Mouse (Mus musculus) cerebral cortex, adult 2 months (tissue): ENCODE data around the gene Sars2.

Experiments
- WGBS: fragments of 180-500 bp; shearing (Covaris S2); methylation state at CpG from one replicate; pipeline ENCODE4 v1.1.7; 2018; 5-methylcytosine and 5-hydroxymethylcytosine counted together

Gene Sars2

GRCm38 (mm10) chr7:28727649-28728340 lies 14.0 kb upstream of the Sars2 start:
- WGBS = 41% methylated on average over 10 of the region's 10 CpGs

GRCm38 (mm10) chr7:28732341-28733142 lies 9.2 kb upstream of the Sars2 start:
- 4% methylated on average over 58 of the region's 58 CpGs for WGBS

- 24% methylated on average over 11 of the region's 11 CpGs for WGBS
Observed at GRCm38 (mm10) chr7:28733211-28733610, 8.6 kb upstream of the Sars2 start.

- 86% methylated on average over 6 of the region's 6 CpGs for WGBS
Observed at GRCm38 (mm10) chr7:28735701-28736100, 6.1 kb upstream of the Sars2 start.

- WGBS = 93% methylated on average over 21 of the region's 21 CpGs
Observed at GRCm38 (mm10) chr7:28739829-28740228, 2.0 kb upstream of the Sars2 start.

- WGBS = 28% methylated on average over 9 of the region's 9 CpGs
Observed at GRCm38 (mm10) chr7:28740949-28741348, 843 bp upstream of the Sars2 start.

- 1% methylated on average over 13 of the region's 13 CpGs for WGBS
Observed at GRCm38 (mm10) chr7:28741368-28741708, 454 bp upstream of the Sars2 start.

GRCm38 (mm10) chr7:28749935-28750334 lies 8.1 kb downstream of the Sars2 start:
- WGBS = 95% methylated on average over 7 of the region's 7 CpGs

GRCm38 (mm10) chr7:28756079-28756478 lies 14.3 kb downstream of the Sars2 start, which contains the start of gene Ccer2:
Gene Ccer2 (plus strand): TSS chr7:28756174.
- WGBS = 3% methylated on average over 17 of the region's 17 CpGs

GRCm38 (mm10) chr7:28758623-28759022 lies 16.8 kb downstream of the Sars2 start:
- WGBS = 86% methylated on average over 13 of the region's 13 CpGs

- 93% methylated on average over 9 of the region's 9 CpGs for WGBS
Observed at GRCm38 (mm10) chr7:28761907-28762306, 20.1 kb downstream of the Sars2 start.

- 80% methylated on average over 6 of the region's 6 CpGs for WGBS
Observed at GRCm38 (mm10) chr7:28765211-28765610, 23.4 kb downstream of the Sars2 start.

- under 1% methylated on average over 45 of the region's 45 CpGs for WGBS
Observed at GRCm38 (mm10) chr7:28766173-28766879, 24.5 kb downstream of the Sars2 start, which contains the start of gene Sirt2. Gene Sirt2 (plus strand): TSS chr7:28766735.

GRCm38 (mm10) chr7:28766910-28767309 lies 25.1 kb downstream of the Sars2 start:
- 3% methylated on average over 14 of the region's 14 CpGs for WGBS

- 52% methylated on average over 7 of the region's 7 CpGs for WGBS
Observed at GRCm38 (mm10) chr7:28767462-28767965, 25.7 kb downstream of the Sars2 start, which contains the start of gene Nfkbib. Gene Nfkbib (minus strand): TSS chr7:28767512.

GRCm38 (mm10) chr7:28769414-28769958 lies 27.7 kb downstream of the Sars2 start:
- WGBS = 81% methylated on average over 9 of the region's 9 CpGs

- WGBS = 87% methylated on average over 3 of the region's 3 CpGs
Observed at GRCm38 (mm10) chr7:28770309-28770708, 28.5 kb downstream of the Sars2 start.

- WGBS = 80% methylated on average over 11 of the region's 11 CpGs
Observed at GRCm38 (mm10) chr7:28771867-28772266, 30.1 kb downstream of the Sars2 start.

- WGBS = 83% methylated on average over 3 of the region's 3 CpGs
Observed at GRCm38 (mm10) chr7:28773163-28773562, 31.4 kb downstream of the Sars2 start.

- WGBS = 61% methylated on average over 12 of the region's 12 CpGs
Observed at GRCm38 (mm10) chr7:28774164-28774563, 32.4 kb downstream of the Sars2 start.

- 74% methylated on average over 7 of the region's 7 CpGs for WGBS
Observed at GRCm38 (mm10) chr7:28775129-28775528, 33.3 kb downstream of the Sars2 start.

- 78% methylated on average over 9 of the region's 9 CpGs for WGBS
Observed at GRCm38 (mm10) chr7:28778825-28779224, 37.0 kb downstream of the Sars2 start.
